Mouse (Mus musculus): ENCODE results near the gene Mtmr1. TPM values are rescaled to one million over a fixed set of nuclear protein-coding genes. Genes with fewer than 3 reads are reported as not detected.
"Not testable (repeated sequence)": the region's sequence is repeated elsewhere in the genome, so short reads cannot be mapped to it uniquely, and the experiment has no call there.

The Mtmr1 gene
- polyA plus RNA-seq (2015; fragmentation: Nextera tagmentation; extraction: Ambion mirVana), result 7.6 TPM in 2 replicates

DNA sequence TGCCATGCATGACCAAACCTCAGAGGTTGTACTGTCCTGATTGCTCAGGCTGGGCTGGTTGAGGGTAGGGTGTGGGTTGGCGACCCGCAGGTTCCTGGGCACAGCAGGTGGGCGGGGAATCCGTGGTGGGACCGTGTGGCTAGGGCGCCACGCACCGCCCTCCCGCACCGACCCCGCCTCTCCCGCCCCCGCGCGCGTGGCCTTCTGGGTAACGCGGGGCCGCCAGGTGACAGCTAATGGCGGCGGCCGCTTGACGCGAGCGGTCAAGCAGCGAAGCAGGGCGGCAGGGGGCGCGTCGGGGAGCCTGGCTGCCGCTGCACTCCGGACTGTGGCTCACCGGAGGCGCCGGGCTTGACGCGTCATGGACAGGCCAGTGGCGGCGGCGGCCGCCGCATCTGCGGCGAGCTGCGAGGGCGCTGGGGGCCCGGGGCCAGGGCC, at the start of gene Mtmr1:
Gene Mtmr1 (plus strand): TSS at position 207 of the 438 bp plus-strand sequence.
- Histone ChIP-seq H3K4me3 (ENCODE audit: low read depth, low read length) (peak within 1 kb of the TSS; percentile 55), H3K9ac (replicated peaks; ENCODE audit: low read depth) (peak within 1 kb of the TSS; percentile 69), H3K4me2 (replicated peaks; ENCODE audit: low read depth, low read length) (peak within 1 kb of the TSS; percentile 66), H3K27me3 (replicated peaks; ENCODE audit: insufficient read depth, low read length) (no peaks in the 10 kb centered on the region), H3K9me3 (ENCODE audit: low read length) (no peaks in the 10 kb centered on the region), H3K27ac (ENCODE audit: low read length) (peak within 1 kb of the TSS; percentile 71), H3K36me3 (ENCODE audit: insufficient read depth, low read length) (no peaks in the 10 kb centered on the region), H3K4me1 (ENCODE audit: insufficient read depth, low read depth, low read length) (no peaks in the 10 kb centered on the region)
- DNase-seq (ENCODE audit: low spot score), result peak; percentile 82
- WGBS, result 27% methylated on average over 25 of the region's 47 CpGs
- ATAC-seq, result peak; percentile 96
- TF ChIP-seq CTCF (IDR thresholded peaks at IDR 0.05) (peak; percentile 62), EP300 (IDR thresholded peaks at IDR 0.05) (no peak)

DNA sequence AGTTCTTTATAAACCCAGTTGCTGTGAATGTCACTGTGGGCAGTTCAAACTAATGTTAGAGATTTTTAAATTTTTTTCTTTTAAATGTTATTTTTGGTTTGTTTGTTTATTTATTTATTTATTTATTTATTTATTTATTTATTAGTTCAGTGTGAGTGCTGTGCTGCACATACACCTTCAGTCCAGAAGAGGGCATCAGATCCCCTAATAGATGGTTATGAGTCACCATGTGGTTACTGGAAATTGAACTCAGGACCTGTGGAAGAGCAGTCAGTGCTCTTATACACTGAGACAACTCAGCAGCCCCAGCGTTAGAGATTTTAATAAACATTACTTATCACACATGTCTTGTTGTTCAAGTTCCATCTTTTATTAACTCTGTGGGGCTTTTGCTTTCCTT, 12.5 kb upstream of the Mtmr1 start:
- ATAC-seq (no peak), DNase-seq (ENCODE audit: low spot score) (no peak)
- H3K9me3 ChIP-seq (ENCODE audit: low read length), result no peaks in the 10 kb centered on the region
- H3K36me3 ChIP-seq (ENCODE audit: insufficient read depth, low read length), result no peaks in the 10 kb centered on the region
- no peak overlapping the region for H3K27ac ChIP-seq (ENCODE audit: low read length)
- H3K27me3 ChIP-seq (replicated peaks; ENCODE audit: insufficient read depth, low read length), result no peaks in the 10 kb centered on the region
- 61% methylated on average over 1 of the region's 1 CpGs for WGBS
- H3K4me3 ChIP-seq (ENCODE audit: low read depth, low read length), result no peak overlapping the region
- TF ChIP-seq EP300 (IDR thresholded peaks at IDR 0.05), result no peak
- TF ChIP-seq CTCF (IDR thresholded peaks at IDR 0.05), result peak; percentile 37; the same call in 1 of the 2 replicates
- no peak overlapping the region for H3K9ac ChIP-seq (replicated peaks; ENCODE audit: low read depth)
- H3K4me2 ChIP-seq (replicated peaks; ENCODE audit: low read depth, low read length), result no peak overlapping the region
- H3K4me1 ChIP-seq (ENCODE audit: insufficient read depth, low read depth, low read length), result no peaks in the 10 kb centered on the region

DNA sequence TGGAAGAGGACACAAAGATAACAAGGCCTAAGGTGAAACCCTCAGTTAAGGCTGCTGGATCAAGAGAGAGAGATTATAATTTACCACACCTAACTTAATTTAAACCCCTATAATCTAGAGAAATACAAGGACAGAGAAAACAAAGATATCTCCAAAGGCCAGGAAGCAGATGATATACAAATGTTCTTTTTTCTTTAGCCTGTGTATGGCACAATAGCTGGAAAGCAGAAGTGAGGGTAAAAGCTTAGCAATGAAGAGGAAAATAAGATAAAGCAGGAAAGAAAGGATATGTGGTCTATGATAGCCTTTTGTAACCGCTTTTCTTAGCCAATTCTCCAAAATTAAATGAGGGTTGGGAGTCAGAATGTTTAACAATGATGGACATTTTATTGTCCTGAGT, 9.2 kb upstream of the Mtmr1 start:
- Histone ChIP-seq H3K4me3 (ENCODE audit: low read depth, low read length) (no peak overlapping the region), H3K27ac (ENCODE audit: low read length) (no peak overlapping the region), H3K27me3 (replicated peaks; ENCODE audit: insufficient read depth, low read length) (no peaks in the 10 kb centered on the region), H3K9ac (replicated peaks; ENCODE audit: low read depth) (no peak overlapping the region), H3K4me1 (ENCODE audit: insufficient read depth, low read depth, low read length) (no peaks in the 10 kb centered on the region), H3K9me3 (ENCODE audit: low read length) (no peaks in the 10 kb centered on the region), H3K36me3 (ENCODE audit: insufficient read depth, low read length) (no peaks in the 10 kb centered on the region), H3K4me2 (replicated peaks; ENCODE audit: low read depth, low read length) (no peak overlapping the region)
- no peak for ATAC-seq
- no peak for DNase-seq (ENCODE audit: low spot score)
- TF ChIP-seq CTCF (IDR thresholded peaks at IDR 0.05), result no peak
- TF ChIP-seq EP300 (IDR thresholded peaks at IDR 0.05), result no peak
- WGBS, result 34% methylated on average over 1 of the region's 1 CpGs

DNA sequence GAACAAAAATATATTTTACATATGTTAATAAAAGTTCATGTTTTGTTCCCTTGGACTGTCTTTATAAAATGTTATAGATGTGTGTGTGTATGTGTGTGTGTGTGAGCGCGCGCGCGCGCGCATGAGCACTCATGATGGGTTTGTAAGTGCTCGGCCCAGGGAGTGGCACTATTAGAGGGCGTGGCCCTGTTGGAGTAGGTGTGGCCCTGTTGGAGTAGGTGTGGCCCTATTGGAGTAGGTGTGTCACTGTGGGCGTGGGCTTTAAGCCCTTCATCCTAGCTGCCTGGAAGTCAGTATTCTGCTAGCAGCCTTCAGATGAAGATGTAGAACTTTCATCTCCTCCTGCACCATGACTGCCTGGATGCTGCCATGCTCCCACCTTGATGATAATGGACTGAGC, 2.8 kb upstream of the Mtmr1 start:
- WGBS, result 87% methylated on average over 10 of the region's 10 CpGs
- H3K27me3 ChIP-seq (replicated peaks; ENCODE audit: insufficient read depth, low read length); DNase-seq (ENCODE audit: low spot score); H3K9me3 ChIP-seq (ENCODE audit: low read length); H3K9ac ChIP-seq (replicated peaks; ENCODE audit: low read depth); H3K4me1 ChIP-seq (ENCODE audit: insufficient read depth, low read depth, low read length); H3K36me3 ChIP-seq (ENCODE audit: insufficient read depth, low read length); ATAC-seq; H3K27ac ChIP-seq (ENCODE audit: low read length); H3K4me2 ChIP-seq (replicated peaks; ENCODE audit: low read depth, low read length); H3K4me3 ChIP-seq (ENCODE audit: low read depth, low read length): not testable (repeated sequence)

DNA sequence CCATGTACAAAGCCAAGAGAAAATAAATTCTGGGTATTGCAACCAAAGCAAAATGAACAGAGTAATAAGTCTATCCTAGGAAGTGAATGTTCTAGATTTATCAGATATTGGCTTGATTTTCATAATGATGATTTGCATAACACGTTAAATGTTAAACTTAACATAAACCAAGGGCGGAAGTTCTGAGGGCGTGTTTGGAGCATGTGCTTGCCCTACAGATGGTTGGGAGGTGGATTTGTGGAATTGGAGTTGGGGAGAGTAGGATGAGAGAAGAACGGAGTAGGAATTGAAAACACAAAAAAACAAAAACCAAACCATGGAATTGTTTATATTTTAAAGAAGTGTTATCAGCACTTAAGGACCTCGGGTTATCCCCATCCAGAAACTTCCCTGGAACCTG, 498 bp upstream of the Mtmr1 start:
- no peak overlapping the region for H3K9ac ChIP-seq (replicated peaks; ENCODE audit: low read depth)

DNA sequence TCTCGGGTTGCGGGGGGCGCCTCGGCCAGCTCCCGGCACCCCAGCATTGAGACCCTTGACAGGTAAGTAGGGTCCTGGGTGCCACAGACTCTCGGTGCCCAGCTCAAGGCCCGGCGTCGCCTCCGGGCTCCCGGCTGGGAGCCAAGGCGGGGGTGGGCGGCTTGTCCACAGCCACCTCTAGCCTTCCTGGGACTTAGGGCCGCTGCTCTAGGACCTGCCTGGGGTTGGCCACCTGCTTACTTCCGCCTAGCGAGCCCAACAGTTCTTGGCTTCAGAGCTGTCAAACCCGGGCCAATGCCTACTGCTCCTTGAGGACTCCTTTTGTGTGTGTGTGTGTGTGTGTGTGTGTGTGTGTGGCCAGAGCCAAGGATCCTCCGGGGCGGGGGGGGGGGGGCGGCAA, 451 bp downstream of the Mtmr1 start:
- Histone ChIP-seq H3K9ac (replicated peaks; ENCODE audit: low read depth) (peak overlapping the region; percentile 69), H3K4me1 (ENCODE audit: insufficient read depth, low read depth, low read length) (no peaks in the 10 kb centered on the region), H3K36me3 (ENCODE audit: insufficient read depth, low read length) (no peaks in the 10 kb centered on the region), H3K27ac (ENCODE audit: low read length) (peak overlapping the region; percentile 71), H3K9me3 (ENCODE audit: low read length) (no peaks in the 10 kb centered on the region), H3K4me3 (ENCODE audit: low read depth, low read length) (peak overlapping the region; percentile 55), H3K27me3 (replicated peaks; ENCODE audit: insufficient read depth, low read length) (no peaks in the 10 kb centered on the region), H3K4me2 (replicated peaks; ENCODE audit: low read depth, low read length) (peak overlapping the region; percentile 66)
- WGBS, result 16% methylated on average over 12 of the region's 20 CpGs
- TF ChIP-seq EP300 (IDR thresholded peaks at IDR 0.05) (no peak), CTCF (IDR thresholded peaks at IDR 0.05) (no peak)
- peak; percentile 31 for DNase-seq (ENCODE audit: low spot score)
- ATAC-seq, result peak; percentile 63

More for the DNA sequence above, 498 bp upstream of the Mtmr1 start:
- Histone ChIP-seq H3K27me3 (replicated peaks; ENCODE audit: insufficient read depth, low read length) (no peaks in the 10 kb centered on the region), H3K27ac (ENCODE audit: low read length) (no peak overlapping the region), H3K36me3 (ENCODE audit: insufficient read depth, low read length) (no peaks in the 10 kb centered on the region), H3K9me3 (ENCODE audit: low read length) (no peaks in the 10 kb centered on the region), H3K4me1 (ENCODE audit: insufficient read depth, low read depth, low read length) (no peaks in the 10 kb centered on the region), H3K4me3 (ENCODE audit: low read depth, low read length) (peak overlapping the region; percentile 55), H3K4me2 (replicated peaks; ENCODE audit: low read depth, low read length) (peak overlapping the region; percentile 66)
- DNase-seq (ENCODE audit: low spot score), result no peak
- TF ChIP-seq EP300 (IDR thresholded peaks at IDR 0.05) (no peak), CTCF (IDR thresholded peaks at IDR 0.05) (no peak)
- no peak for ATAC-seq
- 52% methylated on average over 5 of the region's 5 CpGs for WGBS

DNA sequence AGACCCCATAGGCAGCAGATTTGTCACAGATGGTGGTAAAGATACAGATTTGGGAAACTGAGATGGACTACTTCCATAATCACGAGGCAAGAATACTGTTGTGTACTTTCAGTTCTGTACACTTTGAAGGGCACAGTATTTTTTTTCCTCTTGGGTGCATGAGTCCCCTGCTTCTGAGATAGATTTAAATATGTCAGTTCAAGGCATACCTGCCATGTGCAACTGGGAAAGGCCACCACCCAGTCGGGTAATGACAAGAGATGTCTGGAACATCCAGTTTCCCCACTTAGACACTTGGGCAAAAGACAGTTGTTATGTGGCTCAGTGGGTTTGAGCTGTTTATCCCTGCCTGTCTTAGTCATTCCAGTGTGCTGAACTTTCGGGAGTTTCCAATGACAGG, 950 bp downstream of the Mtmr1 start:
- H3K9me3 ChIP-seq (ENCODE audit: low read length), result no peaks in the 10 kb centered on the region
- H3K4me3 ChIP-seq (ENCODE audit: low read depth, low read length), result peak overlapping the region; percentile 55
- no peak for TF ChIP-seq CTCF (IDR thresholded peaks at IDR 0.05)
- no peak for TF ChIP-seq EP300 (IDR thresholded peaks at IDR 0.05)
- 40% methylated on average over 3 of the region's 3 CpGs for WGBS
- ATAC-seq, result no peak
- no peak for DNase-seq (ENCODE audit: low spot score)
- H3K27me3 ChIP-seq (replicated peaks; ENCODE audit: insufficient read depth, low read length), result no peaks in the 10 kb centered on the region
- peak overlapping the region; percentile 66 for H3K4me2 ChIP-seq (replicated peaks; ENCODE audit: low read depth, low read length)
- no peaks in the 10 kb centered on the region for H3K36me3 ChIP-seq (ENCODE audit: insufficient read depth, low read length)
- no peak overlapping the region; the same call in 1 of the 2 replicates for H3K9ac ChIP-seq (replicated peaks; ENCODE audit: low read depth)
- no peaks in the 10 kb centered on the region for H3K4me1 ChIP-seq (ENCODE audit: insufficient read depth, low read depth, low read length)
- no peak overlapping the region for H3K27ac ChIP-seq (ENCODE audit: low read length)
